Mouse (Mus musculus) CD4-positive helper T cell, adult 2 months (primary cell): ENCODE measurements at regions not wholly inside any gene's neighbourhood (a gene's known extent, or its start where the extent isn't known, plus 50 kb on each side); places are given as distances from the start of the nearest gene placed in this dataset.
"Not testable (repeated sequence)": the region's sequence is repeated elsewhere in the genome, so short reads cannot be mapped to it uniquely, and the experiment has no call there.

Experiments used
- DNase-seq: peaks from one replicate; pipeline ENCODE4 v3.0.0-alpha.2; 2012; ENCODE audit warnings: low read depth, missing footprints, low spot score

DNA sequence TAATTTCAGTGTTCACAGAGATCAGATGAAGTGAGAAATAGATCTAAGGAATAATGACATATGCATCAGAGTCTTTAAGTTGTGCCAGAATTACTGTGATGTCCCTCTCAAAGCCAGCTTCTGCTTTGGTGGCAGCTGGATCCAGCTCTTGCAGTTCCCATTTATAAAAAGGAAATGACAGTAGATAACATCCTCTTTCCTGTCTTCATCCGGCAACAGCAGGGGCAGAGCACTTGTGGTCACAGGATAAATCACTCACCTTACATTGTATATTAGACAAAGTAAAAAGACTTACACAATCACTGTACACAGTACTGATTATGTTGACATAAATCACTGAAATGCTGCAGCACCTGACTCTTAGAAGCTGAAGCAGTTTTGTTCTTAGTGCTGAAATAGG is 1214.2 kb downstream of the Adam6a start:
- not testable (repeated sequence) for DNase-seq

DNA sequence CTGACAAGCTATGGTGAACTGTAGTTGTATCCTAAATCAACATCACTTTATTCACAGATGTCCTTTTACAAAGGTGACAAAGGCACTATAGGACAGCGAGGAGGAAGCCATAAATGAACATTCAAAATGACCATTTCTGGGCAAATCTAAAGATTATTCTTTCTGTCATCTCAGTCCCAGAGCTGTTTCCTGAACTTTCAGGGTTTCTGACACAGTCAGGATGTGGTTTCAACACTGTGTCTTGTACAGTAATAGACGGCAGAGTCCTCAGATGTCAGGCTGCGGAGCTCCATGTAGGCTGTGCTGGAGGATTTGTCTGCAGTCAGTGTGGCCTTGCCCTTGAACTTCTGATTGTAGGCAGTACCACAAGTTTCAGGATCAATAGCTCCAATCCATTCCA is 1220.5 kb downstream of the Adam6a start:
- not testable (repeated sequence) for DNase-seq

- not testable (repeated sequence) for DNase-seq
These were observed 1231.7 kb downstream of the Adam6a start for GRCm38 (mm10) chr12:114775414-114775813.

DNA sequence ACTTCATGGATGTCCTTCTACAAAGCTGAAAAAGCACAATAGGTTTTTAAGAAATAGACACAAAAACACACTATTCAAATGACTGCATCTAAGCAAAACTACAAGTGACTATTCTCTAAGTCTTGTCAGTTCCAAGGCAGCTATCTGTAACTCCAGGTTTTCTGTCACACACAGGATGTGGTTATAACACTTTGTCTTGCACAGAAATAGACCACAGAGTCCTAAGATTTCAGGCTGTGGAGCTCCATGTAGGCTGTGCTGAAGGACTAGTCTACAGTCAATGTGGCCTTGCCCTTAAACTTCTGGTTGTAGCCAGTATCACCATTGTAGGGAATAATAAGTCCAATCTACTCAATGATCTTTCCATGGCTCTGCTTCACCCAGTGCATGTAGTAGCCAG is 1243.1 kb upstream of the Zfp386 start:
- DNase-seq, result peak; percentile 50

DNA sequence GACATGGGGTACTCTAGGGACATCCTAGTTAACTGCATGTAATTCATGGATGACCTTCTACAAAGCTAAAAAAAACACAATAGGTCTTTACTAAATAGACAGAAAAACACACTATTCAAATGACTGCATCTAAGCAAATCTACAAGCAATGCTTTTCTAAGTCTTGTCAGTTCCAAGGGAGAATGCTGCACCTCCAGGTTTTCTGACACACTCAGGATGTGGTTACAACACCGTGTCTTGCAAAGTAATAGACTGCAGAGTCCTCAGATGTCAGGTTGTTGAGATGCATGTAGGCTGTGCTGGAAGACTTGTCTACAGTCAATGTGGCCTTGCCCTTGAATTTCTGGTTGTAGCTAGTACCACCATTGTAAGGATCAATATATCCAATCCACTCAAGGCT is 1238.3 kb upstream of the Zfp386 start:
- peak; percentile 30 for DNase-seq

GRCm38 (mm10) chr12:114816858-114817257 is 1230.7 kb upstream of the Zfp386 start:
- DNase-seq, result not testable (repeated sequence)

DNA sequence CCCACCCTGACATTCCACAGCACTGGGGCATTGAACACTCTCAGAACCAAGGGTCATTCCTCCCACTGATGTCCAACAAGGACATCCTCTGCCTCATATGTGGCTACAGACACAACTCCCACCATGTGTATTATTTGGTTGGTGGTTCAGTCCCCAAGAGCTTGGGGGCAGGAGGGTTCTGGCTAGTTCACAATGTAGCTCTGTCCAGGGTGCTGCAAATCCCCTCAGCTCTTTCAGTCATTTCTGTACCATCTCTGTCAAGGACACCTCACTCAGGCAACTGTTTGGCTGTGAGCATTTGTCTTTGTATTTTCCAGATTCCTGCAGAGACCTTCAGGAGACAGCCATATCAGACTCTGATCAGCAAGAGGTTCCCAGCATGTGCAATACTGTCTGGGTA is 1214.6 kb upstream of the Zfp386 start:
- DNase-seq, result no peak
